ENCODE assay signal across 27 mouse cellular contexts in genomic region chr6:107394611-107395010, GRCm38 (mm10).
DNase-seq lines count a peak whose midpoint lies in the region; ATAC-seq and TF ChIP-seq lines count a peak whose summit lies in the region.
"Had no signal": no experiment of that assay in that cellular context is flagged by ENCODE, and none has a peak within 500 bp of the region (broad histone marks: within the 10 kb centered on the region; RNA-seq: fewer than 3 reads in every experiment).

No protein-coding gene starts in this region.

- no peak for ATAC-seq in hindbrain, embryonic 12.5 days (ENCODE audit: low FRiP score)
- ATAC-seq: CD4-positive, CD25-positive, alpha-beta regulatory T cell, adult 4 months; forebrain, postnatal 0 days; hindbrain, embryonic 16.5 days; intestine, postnatal 0 days had no signal

- H3K4me3 ChIP-seq in hindbrain, embryonic 10.5 days = no peak overlapping the region
- H3K4me3 ChIP-seq in hindbrain, embryonic 12.5 days = no peak overlapping the region
- H3K4me3 ChIP-seq in cerebellum, adult 2 months (replicated peaks; ENCODE audit: insufficient read depth, low read depth, low read length) = no peak overlapping the region
- H3K4me3 ChIP-seq: embryonic facial prominence, embryonic 12.5 days; heart, embryonic 13.5 days; liver, embryonic 15.5 days; lung, embryonic 15.5 days; midbrain, embryonic 10.5 days; stomach, embryonic 15.5 days had no signal

- H3K36me3 ChIP-seq in hindbrain, embryonic 10.5 days = no peaks in the 10 kb centered on the region
- no peaks in the 10 kb centered on the region for H3K36me3 ChIP-seq in hindbrain, embryonic 12.5 days
- H3K36me3 ChIP-seq: embryonic facial prominence, embryonic 12.5 days; heart, embryonic 13.5 days; liver, embryonic 15.5 days; lung, embryonic 15.5 days; midbrain, embryonic 10.5 days; stomach, embryonic 15.5 days had no signal

- H3K4me1 ChIP-seq in hindbrain, embryonic 10.5 days (replicated peaks) = no peaks in the 10 kb centered on the region
- no peaks in the 10 kb centered on the region for H3K4me1 ChIP-seq in hindbrain, embryonic 12.5 days
- peaks cover 8% of the 10 kb centered on the region for H3K4me1 ChIP-seq in cerebellum, adult 2 months (ENCODE audit: control insufficient read depth, insufficient read depth, low read length)
- H3K4me1 ChIP-seq: embryonic facial prominence, embryonic 12.5 days; heart, embryonic 13.5 days; liver, embryonic 15.5 days; lung, embryonic 15.5 days; midbrain, embryonic 10.5 days; stomach, embryonic 15.5 days had no signal

- no peak for TF ChIP-seq CTCF in cerebellum, adult 2 months (IDR thresholded peaks at IDR 0.05; ENCODE audit: borderline replicate concordance, insufficient read depth, low read depth, low read length)

- H3K27ac ChIP-seq in hindbrain, embryonic 10.5 days = no peak overlapping the region
- H3K27ac ChIP-seq in hindbrain, embryonic 12.5 days = no peak overlapping the region
- no peak overlapping the region for H3K27ac ChIP-seq in cerebellum, adult 2 months (ENCODE audit: insufficient read depth, low read length)
- H3K27ac ChIP-seq: embryonic facial prominence, embryonic 12.5 days; heart, embryonic 13.5 days; liver, embryonic 15.5 days; lung, embryonic 15.5 days; midbrain, embryonic 10.5 days; stomach, embryonic 15.5 days had no signal

- peak; percentile 3 for DNase-seq in hindbrain, embryonic 10.5 days (ENCODE audit: low spot score)
- peak; percentile 87 for DNase-seq in brain, adult 2 months (ENCODE audit: low read depth, low spot score)
- DNase-seq in cerebellum, adult 2 months = peak; percentile 29 to 65
- peak; percentile 20 to 31 for DNase-seq in cerebellum, postnatal 36 days
- no peak for DNase-seq in lung, postnatal 36 days
- no peak for DNase-seq in spleen, postnatal 14 days (ENCODE audit: low spot score in 2 of 2)
- no peak for DNase-seq in spleen, adult 12 weeks (ENCODE audit: low spot score)
- DNase-seq: adrenal gland, postnatal 14 days; forebrain, postnatal 0 days; gastrocnemius, postnatal 25 days; heart, adult 18-20 months; heart, postnatal 14 days; left cerebral cortex, postnatal 4 days; liver; lung, postnatal 4 days; retina, postnatal 1 day; right cerebral cortex, postnatal 25 days had no signal

- no peak for TF ChIP-seq POLR2A in cerebellum, adult 2 months (IDR thresholded peaks at IDR 0.05; ENCODE audit: borderline replicate concordance, insufficient read depth, low read length)

- H3K9me3 ChIP-seq in hindbrain, embryonic 10.5 days = no peaks in the 10 kb centered on the region
- no peaks in the 10 kb centered on the region for H3K9me3 ChIP-seq in hindbrain, embryonic 12.5 days (replicated peaks)
- H3K9me3 ChIP-seq: embryonic facial prominence, embryonic 12.5 days; liver, embryonic 15.5 days; lung, embryonic 15.5 days; midbrain, embryonic 10.5 days; stomach, embryonic 15.5 days had no signal

- WGBS in hindbrain, embryonic 10.5 days = 53% methylated on average over 2 of the region's 2 CpGs
- 49% methylated on average over 2 of the region's 2 CpGs for WGBS in hindbrain, embryonic 12.5 days
- WGBS in cerebellum, adult 2 months = 21% methylated on average over 2 of the region's 2 CpGs

- H3K4me2 ChIP-seq in hindbrain, embryonic 12.5 days (replicated peaks) = no peak overlapping the region
- H3K4me2 ChIP-seq: embryonic facial prominence, embryonic 12.5 days; heart, embryonic 13.5 days; liver, embryonic 15.5 days; lung, embryonic 15.5 days; stomach, embryonic 15.5 days had no signal

- no peak overlapping the region for H3K9ac ChIP-seq in hindbrain, embryonic 12.5 days
- H3K9ac ChIP-seq: embryonic facial prominence, embryonic 12.5 days; forebrain, postnatal 0 days; heart, embryonic 13.5 days; liver, embryonic 15.5 days; lung, embryonic 15.5 days; stomach, embryonic 15.5 days had no signal

- H3K27me3 ChIP-seq in hindbrain, embryonic 10.5 days (ENCODE audit: insufficient read depth, poor library complexity, severe bottlenecking) = no peaks in the 10 kb centered on the region
- no peaks in the 10 kb centered on the region for H3K27me3 ChIP-seq in hindbrain, embryonic 12.5 days
- H3K27me3 ChIP-seq in cerebellum, adult 2 months (ENCODE audit: control insufficient read depth, insufficient read depth, low read length) = no peaks in the 10 kb centered on the region
- H3K27me3 ChIP-seq: embryonic facial prominence, embryonic 12.5 days; heart, embryonic 13.5 days; liver, embryonic 15.5 days; lung, embryonic 15.5 days; stomach, embryonic 15.5 days had no signal

Comparison
In these comparisons a context has a peak if more than half of its experiments do, and no peak if none do; other contexts are left out.
1. DNase-seq: peak in hindbrain, embryonic 10.5 days (single experiment), brain, adult 2 months (single experiment), cerebellum, adult 2 months (2 of 2) and cerebellum, postnatal 36 days (2 of 2); none in lung, postnatal 36 days (single experiment), spleen, postnatal 14 days (0 of 2) and spleen, adult 12 weeks (single experiment).